Mouse (Mus musculus) hematopoietic multipotent progenitor cell, adult 10-12 weeks (in vitro differentiated cells): ENCODE results near the gene Gls. TPM values are rescaled to one million over a fixed set of nuclear protein-coding genes. Genes with fewer than 3 reads are reported as not detected.

ENCODE experiments used
- polyA plus RNA-seq: library from polyadenylated mRNA; stranded (reverse); fragments of >175 nt; gene quantifications from 2 replicates; pipeline ENCODE4 v1.2.3, GENCODE M21; 2012; ENCODE audit warnings: low replicate concordance

The Gls gene
- polyA plus RNA-seq, result 84.5 and 147 TPM in 2 replicates

GRCm38 (mm10) chr1:52233143-52233713, at the start of gene Gls:
Gene Gls, minus strand, starts transcription at chr1:52233232.

DNA sequence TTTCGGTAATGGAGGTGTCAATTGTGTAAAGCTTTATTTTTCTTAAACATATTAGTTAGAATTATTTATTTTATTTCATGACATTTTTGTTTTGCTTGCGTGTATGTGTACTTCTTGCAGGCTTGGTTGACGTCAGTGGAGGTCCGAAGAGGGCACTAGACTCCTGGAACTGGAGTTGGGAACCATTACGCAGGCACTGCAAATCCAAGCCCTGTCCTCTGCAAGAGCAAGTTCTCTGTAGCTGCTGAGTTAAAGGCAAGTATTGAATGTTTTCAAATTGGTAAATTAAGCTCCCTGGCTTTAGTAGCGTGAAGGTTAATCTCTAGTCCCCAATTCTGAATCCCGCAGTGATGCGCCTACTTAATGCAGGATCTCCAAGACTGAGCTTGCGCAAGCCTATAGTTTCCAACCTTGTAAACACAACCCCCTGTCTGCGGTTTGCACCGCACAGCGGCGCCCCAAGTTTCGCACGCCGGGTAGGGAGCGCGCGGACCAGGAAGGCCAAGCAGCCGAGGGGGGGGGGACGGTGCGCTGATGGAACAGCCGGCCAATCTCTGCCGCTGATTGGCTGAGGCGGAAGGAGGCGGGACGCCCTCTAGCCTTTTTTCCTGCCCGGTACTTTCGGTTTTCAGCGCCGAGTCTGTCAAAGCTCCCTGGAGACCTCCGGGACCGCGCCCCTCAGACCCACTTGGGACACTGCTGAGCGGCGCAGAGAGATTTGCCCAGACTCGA, 114.0 kb downstream of the Gls start, which contains the start of gene Stat1:
Gene Stat1, plus strand, starts transcription at position 581 of the 732 bp plus-strand sequence.

Other genes starting within 250 kb of the Gls start
- gene Stat4, start 246.1 kb downstream of the Gls start, polyA plus RNA-seq, result 2.2 and 3.6 TPM in 2 replicates
- 22.0 and 63.7 TPM in 2 replicates for gene Stat1, start 113.8 kb downstream of the Gls start, polyA plus RNA-seq